Mouse (Mus musculus) heart, adult 2 months (tissue): ENCODE data around the gene Sema5a.

Source experiments
- CTCF ChIP-seq: fragments of 200-600 bp; IDR thresholded peaks from 2 replicates; pipeline ENCODE4 v1.8.1; 2022; ENCODE audit warnings: antibody characterized with exemption, mild to moderate bottlenecking, moderate library complexity
- EP300 ChIP-seq: fragments of 200-500 bp; IDR thresholded peaks from 2 replicates; pipeline ENCODE4 v1.6.1; 2011; ENCODE audit warnings: low read depth, low read length, control low read depth; ENCODE audit not compliant: insufficient read depth

- no peak for TF ChIP-seq CTCF
- TF ChIP-seq EP300 = no peak
Observed at GRCm38 (mm10) chr15:32260942-32261341, 16.3 kb downstream of the Sema5a start.
